Mouse (Mus musculus): ENCODE results near the gene Grk1. TPM values are rescaled to one million over a fixed set of nuclear protein-coding genes. Genes with fewer than 3 reads are reported as not detected.

Gene Grk1
- polyA plus RNA-seq, 1 experiment: not detected

GRCm38 (mm10) chr8:13455295-13455694, 50.4 kb downstream of the Grk1 start:
- H3K36me3 ChIP-seq (ENCODE audit: control insufficient read depth, insufficient read depth, low read length): no peaks in the 10 kb centered on the region
- WGBS: 16% methylated on average over 2 of the region's 2 CpGs
- peak in 1 of 2 experiments; percentile 24 for DNase-seq (ENCODE audit: low read depth in 1 of 2, low spot score in 2 of 2)
- TF ChIP-seq CTCF (IDR thresholded peaks at IDR 0.05; ENCODE audit: extremely low read depth, insufficient read depth, insufficient read length, insufficient replicate concordance) (peak; percentile 55; the same call in 1 of the 2 replicates), POLR2A (IDR thresholded peaks at IDR 0.05; ENCODE audit: low read depth, low read length) (no peak)
- no peak overlapping the region for H3K4me3 ChIP-seq (ENCODE audit: extremely low read depth, insufficient read depth, insufficient read length)
- no peaks in the 10 kb centered on the region for H3K27me3 ChIP-seq (ENCODE audit: control insufficient read depth, insufficient read depth, low read length)
- no peak overlapping the region for H3K27ac ChIP-seq (ENCODE audit: insufficient read depth, low read length)
- H3K4me1 ChIP-seq (ENCODE audit: control insufficient read depth, insufficient read depth, insufficient read length): no peaks in the 10 kb centered on the region

- no peaks in the 10 kb centered on the region for H3K36me3 ChIP-seq (ENCODE audit: control insufficient read depth, insufficient read depth, low read length)
- no peak for TF ChIP-seq POLR2A (IDR thresholded peaks at IDR 0.05; ENCODE audit: low read depth, low read length)
- TF ChIP-seq CTCF (IDR thresholded peaks at IDR 0.05; ENCODE audit: extremely low read depth, insufficient read depth, insufficient read length, insufficient replicate concordance): no peak
- H3K27me3 ChIP-seq (ENCODE audit: control insufficient read depth, insufficient read depth, low read length): no peaks in the 10 kb centered on the region
- WGBS: 98% methylated on average over 4 of the region's 4 CpGs
- no peak for DNase-seq (ENCODE audit: low read depth in 1 of 2, low spot score in 2 of 2)
- no peak overlapping the region for H3K27ac ChIP-seq (ENCODE audit: insufficient read depth, low read length)
- no peaks in the 10 kb centered on the region for H3K4me1 ChIP-seq (ENCODE audit: control insufficient read depth, insufficient read depth, insufficient read length)
- no peak overlapping the region for H3K4me3 ChIP-seq (ENCODE audit: extremely low read depth, insufficient read depth, insufficient read length)
Measured at GRCm38 (mm10) chr8:13459431-13459830, 54.5 kb downstream of the Grk1 start.

GRCm38 (mm10) chr8:13461085-13461765, 56.3 kb downstream of the Grk1 start:
- no peak for DNase-seq (ENCODE audit: low read depth in 1 of 2, low spot score in 2 of 2)
- no peak overlapping the region for H3K4me3 ChIP-seq (ENCODE audit: extremely low read depth, insufficient read depth, insufficient read length)
- no peak for TF ChIP-seq CTCF (IDR thresholded peaks at IDR 0.05; ENCODE audit: extremely low read depth, insufficient read depth, insufficient read length, insufficient replicate concordance)
- no peak for TF ChIP-seq POLR2A (IDR thresholded peaks at IDR 0.05; ENCODE audit: low read depth, low read length)
- no peak overlapping the region for H3K27ac ChIP-seq (ENCODE audit: insufficient read depth, low read length)
- no peaks in the 10 kb centered on the region for H3K36me3 ChIP-seq (ENCODE audit: control insufficient read depth, insufficient read depth, low read length)
- H3K4me1 ChIP-seq (ENCODE audit: control insufficient read depth, insufficient read depth, insufficient read length): no peaks in the 10 kb centered on the region
- WGBS: 59% methylated on average over 17 of the region's 17 CpGs
- no peaks in the 10 kb centered on the region for H3K27me3 ChIP-seq (ENCODE audit: control insufficient read depth, insufficient read depth, low read length)

- Histone ChIP-seq H3K27me3 (ENCODE audit: control insufficient read depth, insufficient read depth, low read length) (no peaks in the 10 kb centered on the region), H3K27ac (ENCODE audit: insufficient read depth, low read length) (no peak overlapping the region), H3K4me1 (ENCODE audit: control insufficient read depth, insufficient read depth, insufficient read length) (no peaks in the 10 kb centered on the region), H3K4me3 (ENCODE audit: extremely low read depth, insufficient read depth, insufficient read length) (no peak overlapping the region), H3K36me3 (ENCODE audit: control insufficient read depth, insufficient read depth, low read length) (no peaks in the 10 kb centered on the region)
- peak in 1 of 2 experiments; percentile 52 for DNase-seq (ENCODE audit: low read depth in 1 of 2, low spot score in 2 of 2)
- TF ChIP-seq CTCF (IDR thresholded peaks at IDR 0.05; ENCODE audit: extremely low read depth, insufficient read depth, insufficient read length, insufficient replicate concordance) (peak; percentile 77; the same call in 1 of the 2 replicates), POLR2A (IDR thresholded peaks at IDR 0.05; ENCODE audit: low read depth, low read length) (no peak)
- WGBS: 37% methylated on average over 4 of the region's 4 CpGs
Measured at GRCm38 (mm10) chr8:13461843-13462242, 57.0 kb downstream of the Grk1 start.

- 84% methylated on average over 10 of the region's 10 CpGs for WGBS
- Histone ChIP-seq H3K27me3 (ENCODE audit: control insufficient read depth, insufficient read depth, low read length) (no peaks in the 10 kb centered on the region), H3K36me3 (ENCODE audit: control insufficient read depth, insufficient read depth, low read length) (no peaks in the 10 kb centered on the region), H3K27ac (ENCODE audit: insufficient read depth, low read length) (no peak overlapping the region), H3K4me3 (ENCODE audit: extremely low read depth, insufficient read depth, insufficient read length) (no peak overlapping the region), H3K4me1 (ENCODE audit: control insufficient read depth, insufficient read depth, insufficient read length) (no peaks in the 10 kb centered on the region)
- TF ChIP-seq CTCF (IDR thresholded peaks at IDR 0.05; ENCODE audit: extremely low read depth, insufficient read depth, insufficient read length, insufficient replicate concordance) (no peak), POLR2A (IDR thresholded peaks at IDR 0.05; ENCODE audit: low read depth, low read length) (no peak)
- no peak for DNase-seq (ENCODE audit: low read depth in 1 of 2, low spot score in 2 of 2)
Measured at GRCm38 (mm10) chr8:13462392-13462791, 57.5 kb downstream of the Grk1 start.

GRCm38 (mm10) chr8:13465324-13465723, 60.4 kb downstream of the Grk1 start:
- 75% methylated on average over 7 of the region's 7 CpGs for WGBS
- TF ChIP-seq POLR2A (IDR thresholded peaks at IDR 0.05; ENCODE audit: low read depth, low read length) (no peak), CTCF (IDR thresholded peaks at IDR 0.05; ENCODE audit: extremely low read depth, insufficient read depth, insufficient read length, insufficient replicate concordance) (no peak)
- H3K4me1 ChIP-seq (ENCODE audit: control insufficient read depth, insufficient read depth, insufficient read length): no peaks in the 10 kb centered on the region
- no peaks in the 10 kb centered on the region for H3K27me3 ChIP-seq (ENCODE audit: control insufficient read depth, insufficient read depth, low read length)
- H3K4me3 ChIP-seq (ENCODE audit: extremely low read depth, insufficient read depth, insufficient read length): no peak overlapping the region
- no peaks in the 10 kb centered on the region for H3K36me3 ChIP-seq (ENCODE audit: control insufficient read depth, insufficient read depth, low read length)
- no peak for DNase-seq (ENCODE audit: low read depth in 1 of 2, low spot score in 2 of 2)
- H3K27ac ChIP-seq (ENCODE audit: insufficient read depth, low read length): no peak overlapping the region

GRCm38 (mm10) chr8:13466989-13467388, 62.1 kb downstream of the Grk1 start:
- DNase-seq (ENCODE audit: low read depth in 1 of 2, low spot score in 2 of 2): no peak
- no peak for TF ChIP-seq POLR2A (IDR thresholded peaks at IDR 0.05; ENCODE audit: low read depth, low read length)
- peak; percentile 6; the same call in 1 of the 2 replicates for TF ChIP-seq CTCF (IDR thresholded peaks at IDR 0.05; ENCODE audit: extremely low read depth, insufficient read depth, insufficient read length, insufficient replicate concordance)
- WGBS: 73% methylated on average over 5 of the region's 5 CpGs
- Histone ChIP-seq H3K27ac (ENCODE audit: insufficient read depth, low read length) (no peak overlapping the region), H3K36me3 (ENCODE audit: control insufficient read depth, insufficient read depth, low read length) (no peaks in the 10 kb centered on the region), H3K27me3 (ENCODE audit: control insufficient read depth, insufficient read depth, low read length) (no peaks in the 10 kb centered on the region), H3K4me3 (ENCODE audit: extremely low read depth, insufficient read depth, insufficient read length) (no peak overlapping the region), H3K4me1 (ENCODE audit: control insufficient read depth, insufficient read depth, insufficient read length) (no peaks in the 10 kb centered on the region)

Data from spleen, adult 2 months (tissue).